20 mouse cellular contexts compared by ENCODE assay signal in genomic region chr16:61138106-61138505, GRCm38 (mm10).
DNase-seq lines count a peak whose midpoint lies in the region; ATAC-seq lines count a peak whose summit lies in the region.
"Had no signal": no experiment of that assay in that cellular context is flagged by ENCODE, and none has a peak within 500 bp of the region (broad histone marks: within the 10 kb centered on the region; RNA-seq: fewer than 3 reads in every experiment).

No protein-coding gene starts in this region.

- H3K27me3 ChIP-seq in midbrain, embryonic 14.5 days (ENCODE audit: control insufficient read depth, insufficient read depth, low read length), result no peaks in the 10 kb centered on the region
- H3K27me3 ChIP-seq in midbrain, embryonic 16.5 days (ENCODE audit: control insufficient read depth, insufficient read depth, low read depth, low read length), result no peaks in the 10 kb centered on the region
- no peaks in the 10 kb centered on the region for H3K27me3 ChIP-seq in hindbrain, embryonic 13.5 days
- H3K27me3 ChIP-seq: embryonic facial prominence, embryonic 13.5 days; lung, embryonic 15.5 days; midbrain, embryonic 15.5 days had no signal

- ATAC-seq in midbrain, embryonic 14.5 days (ENCODE audit: low FRiP score, low TSS enrichment), result no peak
- ATAC-seq in midbrain, embryonic 16.5 days, result no peak
- peak; percentile 65; the same call in 1 of the 2 replicates for ATAC-seq in hindbrain, embryonic 13.5 days (ENCODE audit: low FRiP score)
- ATAC-seq: midbrain, embryonic 15.5 days had no signal

- H3K4me2 ChIP-seq in midbrain, embryonic 14.5 days (ENCODE audit: low read length), result no peak overlapping the region
- H3K4me2 ChIP-seq in midbrain, embryonic 16.5 days (ENCODE audit: low read length), result no peak overlapping the region
- H3K4me2 ChIP-seq in hindbrain, embryonic 13.5 days, result no peak overlapping the region
- H3K4me2 ChIP-seq: embryonic facial prominence, embryonic 13.5 days; lung, embryonic 15.5 days; midbrain, embryonic 15.5 days had no signal

- H3K27ac ChIP-seq in midbrain, embryonic 14.5 days (replicated peaks; ENCODE audit: low read depth, low read length), result no peak overlapping the region
- H3K27ac ChIP-seq in midbrain, embryonic 16.5 days (ENCODE audit: low read length), result no peak overlapping the region
- H3K27ac ChIP-seq in hindbrain, embryonic 13.5 days, result no peak overlapping the region
- H3K27ac ChIP-seq: embryonic facial prominence, embryonic 13.5 days; heart, embryonic 10.5 days; liver, embryonic 14.5 days; lung, embryonic 15.5 days; macrophage; midbrain, embryonic 15.5 days had no signal

- H3K9me3 ChIP-seq in midbrain, embryonic 14.5 days (ENCODE audit: control insufficient read depth, low read length), result no peaks in the 10 kb centered on the region
- H3K9me3 ChIP-seq in midbrain, embryonic 16.5 days (replicated peaks; ENCODE audit: control insufficient read depth, low read length, poor library complexity, severe bottlenecking), result no peaks in the 10 kb centered on the region
- H3K9me3 ChIP-seq in hindbrain, embryonic 13.5 days, result no peaks in the 10 kb centered on the region
- H3K9me3 ChIP-seq: embryonic facial prominence, embryonic 13.5 days; heart, embryonic 10.5 days; lung, embryonic 15.5 days; midbrain, embryonic 15.5 days had no signal

- peak; percentile 2 for DNase-seq in embryo, embryonic 10.5 days (ENCODE audit: low spot score)
- DNase-seq in embryo, embryonic 11 days, result no peak
- DNase-seq in midbrain, embryonic 14.5 days, result peak; percentile 5
- peak; percentile 5 for DNase-seq in retina, postnatal 7 days (ENCODE audit: low read depth, low spot score)
- DNase-seq in lung, postnatal 4 days, result no peak
- DNase-seq in thymus, postnatal 36 days, result no peak
- DNase-seq: adrenal gland, postnatal 25 days; cerebellum, adult 18-20 months; kidney, adult 18-20 months; kidney, postnatal 14 days; thymus, postnatal 25 days had no signal

- no peaks in the 10 kb centered on the region for H3K36me3 ChIP-seq in midbrain, embryonic 14.5 days (ENCODE audit: control insufficient read depth, insufficient read depth, low read length)
- no peaks in the 10 kb centered on the region for H3K36me3 ChIP-seq in midbrain, embryonic 16.5 days (ENCODE audit: control insufficient read depth, insufficient read depth, low read length)
- no peaks in the 10 kb centered on the region for H3K36me3 ChIP-seq in hindbrain, embryonic 13.5 days
- H3K36me3 ChIP-seq: embryonic facial prominence, embryonic 13.5 days; G1E; heart, embryonic 10.5 days; lung, embryonic 15.5 days; midbrain, embryonic 15.5 days had no signal

- no peaks in the 10 kb centered on the region for H3K4me1 ChIP-seq in midbrain, embryonic 14.5 days (ENCODE audit: control insufficient read depth, insufficient read depth, low read length)
- no peaks in the 10 kb centered on the region for H3K4me1 ChIP-seq in midbrain, embryonic 16.5 days (ENCODE audit: control insufficient read depth, insufficient read depth, low read length)
- H3K4me1 ChIP-seq in hindbrain, embryonic 13.5 days (replicated peaks), result no peaks in the 10 kb centered on the region
- H3K4me1 ChIP-seq: embryonic facial prominence, embryonic 13.5 days; heart, embryonic 10.5 days; lung, embryonic 15.5 days; midbrain, embryonic 15.5 days had no signal

- no peak overlapping the region for H3K4me3 ChIP-seq in midbrain, embryonic 14.5 days (replicated peaks; ENCODE audit: low read depth, low read length)
- H3K4me3 ChIP-seq in midbrain, embryonic 16.5 days (ENCODE audit: low read depth, low read length), result no peak overlapping the region
- no peak overlapping the region for H3K4me3 ChIP-seq in hindbrain, embryonic 13.5 days
- H3K4me3 ChIP-seq: embryonic facial prominence, embryonic 13.5 days; heart, embryonic 10.5 days; lung, embryonic 15.5 days; midbrain, embryonic 15.5 days had no signal

- no peak overlapping the region for H3K9ac ChIP-seq in midbrain, embryonic 14.5 days (replicated peaks; ENCODE audit: low read length)
- no peak overlapping the region for H3K9ac ChIP-seq in midbrain, embryonic 16.5 days (ENCODE audit: low read depth, low read length)
- no peak overlapping the region for H3K9ac ChIP-seq in hindbrain, embryonic 13.5 days
- H3K9ac ChIP-seq: embryonic facial prominence, embryonic 13.5 days; liver, embryonic 14.5 days; lung, embryonic 15.5 days; midbrain, embryonic 15.5 days had no signal

Comparison
In these comparisons a context has a peak if more than half of its experiments do, and no peak if none do; other contexts are left out.
1. DNase-seq: peak in embryo, embryonic 10.5 days (single experiment), midbrain, embryonic 14.5 days (single experiment) and retina, postnatal 7 days (single experiment); none in embryo, embryonic 11 days (single experiment), lung, postnatal 4 days (0 of 2) and thymus, postnatal 36 days (0 of 2).